Mouse (Mus musculus): ENCODE results near the gene 1810010H24Rik. TPM values are rescaled to one million over a fixed set of nuclear protein-coding genes. Genes with fewer than 3 reads are reported as not detected.
"Not testable (repeated sequence)": the region's sequence is repeated elsewhere in the genome, so short reads cannot be mapped to it uniquely, and the experiment has no call there.

1810010H24Rik gene
- 6.6 TPM in 2 replicates for polyA plus RNA-seq (2015; fragmentation: Nextera tagmentation; extraction: Ambion mirVana)

GRCm38 (mm10) chr11:107025411-107026321 is at the start of gene 1810010H24Rik:
1810010H24Rik (plus strand) TSS chr11:107025681.
- Histone ChIP-seq H3K27ac (replicated peaks) (peak within 1 kb of the TSS; percentile 67), H3K4me3 (peak within 1 kb of the TSS; percentile 50), H3K4me1 (replicated peaks) (peaks cover 42% of the 10 kb centered on the region), H3K9me3 (no peaks in the 10 kb centered on the region), H3K27me3 (no peaks in the 10 kb centered on the region), H3K4me2 (peak within 1 kb of the TSS; percentile 89), H3K36me3 (no peaks in the 10 kb centered on the region), H3K9ac (peak within 1 kb of the TSS; percentile 75)
- WGBS: under 1% methylated on average over 45 of the region's 45 CpGs
- peak; percentile 25; the same call in 1 of the 2 replicates for ATAC-seq (ENCODE audit: low read depth)

- H3K36me3 ChIP-seq: no peaks in the 10 kb centered on the region
- WGBS: 81% methylated on average over 8 of the region's 8 CpGs
- H3K4me2 ChIP-seq: no peak overlapping the region
- no peak overlapping the region for H3K27ac ChIP-seq (replicated peaks)
- no peak overlapping the region for H3K4me3 ChIP-seq
- H3K4me1 ChIP-seq (replicated peaks): no peaks in the 10 kb centered on the region
- no peak overlapping the region for H3K9ac ChIP-seq
- H3K9me3 ChIP-seq: peaks cover 2% of the 10 kb centered on the region; the same call in 1 of the 2 replicates
- no peaks in the 10 kb centered on the region for H3K27me3 ChIP-seq
- ATAC-seq (ENCODE audit: low read depth): no peak
These were observed 49.3 kb upstream of the 1810010H24Rik start for GRCm38 (mm10) chr11:106976194-106976593.

- Histone ChIP-seq H3K4me3 (no peak overlapping the region), H3K36me3 (no peaks in the 10 kb centered on the region), H3K27me3 (no peaks in the 10 kb centered on the region), H3K4me2 (no peak overlapping the region), H3K9ac (no peak overlapping the region), H3K4me1 (replicated peaks) (no peaks in the 10 kb centered on the region), H3K27ac (replicated peaks) (no peak overlapping the region), H3K9me3 (no peaks in the 10 kb centered on the region)
- ATAC-seq (ENCODE audit: low read depth): no peak
- 27% methylated on average over 7 of the region's 7 CpGs for WGBS
These were observed 45.0 kb upstream of the 1810010H24Rik start for GRCm38 (mm10) chr11:106980455-106980854.

GRCm38 (mm10) chr11:106981787-106982186 is 43.7 kb upstream of the 1810010H24Rik start:
- WGBS: 15% methylated on average over 1 of the region's 1 CpGs
- H3K4me1 ChIP-seq (replicated peaks): no peaks in the 10 kb centered on the region
- H3K36me3 ChIP-seq: no peaks in the 10 kb centered on the region
- H3K9ac ChIP-seq: no peak overlapping the region
- H3K27ac ChIP-seq (replicated peaks): no peak overlapping the region
- H3K4me2 ChIP-seq: no peak overlapping the region
- no peaks in the 10 kb centered on the region for H3K27me3 ChIP-seq
- no peak for ATAC-seq (ENCODE audit: low read depth)
- H3K9me3 ChIP-seq: no peaks in the 10 kb centered on the region
- H3K4me3 ChIP-seq: no peak overlapping the region

GRCm38 (mm10) chr11:106982351-106982750 is 43.1 kb upstream of the 1810010H24Rik start:
- no peak overlapping the region for H3K27ac ChIP-seq (replicated peaks)
- no peak for ATAC-seq (ENCODE audit: low read depth)
- WGBS: 60% methylated on average over 5 of the region's 5 CpGs

GRCm38 (mm10) chr11:106985979-106986604 is 39.4 kb upstream of the 1810010H24Rik start:
- H3K9ac ChIP-seq; H3K4me2 ChIP-seq; H3K27ac ChIP-seq (replicated peaks); ATAC-seq (ENCODE audit: low read depth); H3K4me3 ChIP-seq; H3K4me1 ChIP-seq (replicated peaks); H3K27me3 ChIP-seq; H3K9me3 ChIP-seq: not testable (repeated sequence)
- WGBS: 83% methylated on average over 9 of the region's 9 CpGs
- peaks cover 39% of the 10 kb centered on the region for H3K36me3 ChIP-seq

More at GRCm38 (mm10) chr11:106982351-106982750, 43.1 kb upstream of the 1810010H24Rik start:
- Histone ChIP-seq H3K9ac (no peak overlapping the region), H3K36me3 (peaks cover 5% of the 10 kb centered on the region), H3K4me2 (no peak overlapping the region), H3K4me3 (no peak overlapping the region), H3K27me3 (no peaks in the 10 kb centered on the region), H3K9me3 (no peaks in the 10 kb centered on the region), H3K4me1 (replicated peaks) (no peaks in the 10 kb centered on the region)

- WGBS: 94% methylated on average over 2 of the region's 2 CpGs
- no peak overlapping the region for H3K4me2 ChIP-seq
- no peak overlapping the region for H3K27ac ChIP-seq (replicated peaks)
- no peak overlapping the region for H3K9ac ChIP-seq
- no peaks in the 10 kb centered on the region for H3K4me1 ChIP-seq (replicated peaks)
- no peak for ATAC-seq (ENCODE audit: low read depth)
- no peaks in the 10 kb centered on the region for H3K9me3 ChIP-seq
- no peak overlapping the region for H3K4me3 ChIP-seq
- H3K36me3 ChIP-seq: peaks cover 45% of the 10 kb centered on the region
- no peaks in the 10 kb centered on the region for H3K27me3 ChIP-seq
These were observed 38.1 kb upstream of the 1810010H24Rik start for GRCm38 (mm10) chr11:106987384-106987783.

GRCm38 (mm10) chr11:106994246-106995085 is 31.0 kb upstream of the 1810010H24Rik start:
- Histone ChIP-seq H3K27me3 (no peaks in the 10 kb centered on the region), H3K9ac (no peak overlapping the region), H3K36me3 (peaks cover 60% of the 10 kb centered on the region), H3K4me3 (no peak overlapping the region), H3K27ac (replicated peaks) (no peak overlapping the region), H3K4me1 (replicated peaks) (peaks cover 24% of the 10 kb centered on the region), H3K9me3 (no peaks in the 10 kb centered on the region), H3K4me2 (no peak overlapping the region)
- 86% methylated on average over 3 of the region's 3 CpGs for WGBS
- ATAC-seq (ENCODE audit: low read depth): no peak

GRCm38 (mm10) chr11:106996492-106996891 is 29.0 kb upstream of the 1810010H24Rik start:
- WGBS: 91% methylated on average over 7 of the region's 7 CpGs
- H3K27me3 ChIP-seq; ATAC-seq (ENCODE audit: low read depth); H3K4me3 ChIP-seq; H3K27ac ChIP-seq (replicated peaks); H3K4me2 ChIP-seq; H3K9me3 ChIP-seq; H3K9ac ChIP-seq: not testable (repeated sequence)
- Histone ChIP-seq H3K4me1 (replicated peaks) (peaks cover 24% of the 10 kb centered on the region), H3K36me3 (peaks cover 40% of the 10 kb centered on the region)

- Histone ChIP-seq H3K4me1 (replicated peaks) (peaks cover 24% of the 10 kb centered on the region), H3K27me3 (no peaks in the 10 kb centered on the region), H3K4me3 (peak overlapping the region; percentile 97), H3K9me3 (no peaks in the 10 kb centered on the region), H3K27ac (replicated peaks) (peak overlapping the region; percentile 87; the same call in 1 of the 2 replicates), H3K36me3 (peaks cover 35% of the 10 kb centered on the region), H3K9ac (peak overlapping the region; percentile 85), H3K4me2 (peak overlapping the region; percentile 82)
- ATAC-seq (ENCODE audit: low read depth): no peak
- WGBS: 14% methylated on average over 5 of the region's 5 CpGs
These were observed 27.5 kb upstream of the 1810010H24Rik start for GRCm38 (mm10) chr11:106997976-106998375.

- peak overlapping the region; percentile 87 for H3K27ac ChIP-seq (replicated peaks)
- peaks cover 24% of the 10 kb centered on the region for H3K4me1 ChIP-seq (replicated peaks)
- WGBS: under 1% methylated on average over 26 of the region's 26 CpGs
- peak overlapping the region; percentile 82 for H3K4me2 ChIP-seq
- H3K9me3 ChIP-seq: no peaks in the 10 kb centered on the region
- H3K4me3 ChIP-seq: peak overlapping the region; percentile 97
- peak; percentile 57 for ATAC-seq (ENCODE audit: low read depth)
- H3K9ac ChIP-seq: peak overlapping the region; percentile 85
- peaks cover 30% of the 10 kb centered on the region for H3K36me3 ChIP-seq
- no peaks in the 10 kb centered on the region for H3K27me3 ChIP-seq
These were observed 26.8 kb upstream of the 1810010H24Rik start for GRCm38 (mm10) chr11:106998651-106999150.
